Mouse (Mus musculus) lung, adult 2 months (tissue): ENCODE data around the gene Mog. TPM values are rescaled to one million over a fixed set of nuclear protein-coding genes. Genes with fewer than 3 reads are reported as not detected.

Experiments
- DNase-seq: peaks from one replicate; pipeline ENCODE4 v3.0.0; 2022
- H3K4me1 ChIP-seq: fragments of 200-500 bp; 2 replicates; pipeline ENCODE4 v1.6.1; 2011; ENCODE audit warnings: low read length; ENCODE audit not compliant: control insufficient read depth, insufficient read depth
- H3K4me3 ChIP-seq: fragments of 200-500 bp; replicated peaks from 2 replicates; pipeline ENCODE3; 2011; ENCODE audit warnings: low read depth, mild to moderate bottlenecking, control low read depth, low read length; ENCODE audit errors: extremely low read depth
- CTCF ChIP-seq: fragments of 200-500 bp; IDR thresholded peaks from 2 replicates; pipeline ENCODE4 v1.5.1; 2011; ENCODE audit warnings: mild to moderate bottlenecking, low read length, control low read depth; ENCODE audit not compliant: insufficient read depth
- POLR2A ChIP-seq: fragments of 200-500 bp; IDR thresholded peaks from 2 replicates; pipeline ENCODE4 v1.6.1; 2011; ENCODE audit warnings: low read depth, mild to moderate bottlenecking, control low read depth, low read length, borderline replicate concordance; ENCODE audit errors: extremely low read depth
- WGBS: fragments of 180-500 bp; shearing (Covaris S2); methylation state at CpG from one replicate; pipeline ENCODE4 v1.1.7; 2018; 5-methylcytosine and 5-hydroxymethylcytosine counted together
- polyA plus RNA-seq: library from polyadenylated mRNA; depleted of rRNA; stranded (reverse); fragments of >200 nt; gene quantifications from 2 replicates; pipeline ENCODE4 v1.2.3, GENCODE M21; 2012; rRNA removed

The Mog gene
- not detected in 2 replicates for polyA plus RNA-seq

- WGBS = 59% methylated on average over 9 of the region's 9 CpGs
- Histone ChIP-seq H3K4me3 (no peak within 1 kb of the TSS), H3K4me1 (no peaks in the 10 kb centered on the region)
- DNase-seq = no peak
- TF ChIP-seq POLR2A = no peak
- TF ChIP-seq CTCF = no peak
Measured at GRCm38 (mm10) chr17:37022628-37023576, at the start of gene Mog. Gene Mog, minus strand, starts transcription at chr17:37023398.

DNA sequence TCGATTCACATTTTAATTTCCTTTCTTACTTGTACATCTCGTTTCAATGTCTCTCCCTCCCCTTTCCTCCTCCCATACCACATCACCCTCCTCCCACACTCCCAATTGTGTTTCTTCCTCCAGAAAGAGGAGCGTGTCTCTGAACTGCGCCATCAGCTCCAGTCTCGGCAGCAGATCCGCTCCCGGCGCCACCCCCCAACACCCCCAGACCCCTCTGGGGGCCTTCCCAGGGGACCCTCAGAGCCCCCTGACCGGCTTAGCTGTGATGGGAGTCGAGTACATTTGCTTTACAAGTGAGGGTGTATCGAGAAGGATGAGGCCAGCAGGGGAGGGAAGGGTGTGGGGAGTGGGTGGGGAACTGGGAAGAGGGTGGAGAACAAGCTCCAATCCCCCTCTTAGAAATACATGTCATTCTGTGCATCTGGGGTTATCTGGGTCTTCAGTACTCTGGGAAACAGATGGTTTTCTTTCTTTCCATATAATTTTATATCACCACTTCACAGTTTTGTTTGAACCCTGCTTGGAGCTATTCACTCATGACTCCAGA is 49.6 kb upstream of the Mog start:
- no peak for TF ChIP-seq CTCF
- no peak for TF ChIP-seq POLR2A
- Histone ChIP-seq H3K4me3 (no peak overlapping the region), H3K4me1 (no peaks in the 10 kb centered on the region)
- WGBS = 71% methylated on average over 11 of the region's 11 CpGs
- DNase-seq = no peak

DNA sequence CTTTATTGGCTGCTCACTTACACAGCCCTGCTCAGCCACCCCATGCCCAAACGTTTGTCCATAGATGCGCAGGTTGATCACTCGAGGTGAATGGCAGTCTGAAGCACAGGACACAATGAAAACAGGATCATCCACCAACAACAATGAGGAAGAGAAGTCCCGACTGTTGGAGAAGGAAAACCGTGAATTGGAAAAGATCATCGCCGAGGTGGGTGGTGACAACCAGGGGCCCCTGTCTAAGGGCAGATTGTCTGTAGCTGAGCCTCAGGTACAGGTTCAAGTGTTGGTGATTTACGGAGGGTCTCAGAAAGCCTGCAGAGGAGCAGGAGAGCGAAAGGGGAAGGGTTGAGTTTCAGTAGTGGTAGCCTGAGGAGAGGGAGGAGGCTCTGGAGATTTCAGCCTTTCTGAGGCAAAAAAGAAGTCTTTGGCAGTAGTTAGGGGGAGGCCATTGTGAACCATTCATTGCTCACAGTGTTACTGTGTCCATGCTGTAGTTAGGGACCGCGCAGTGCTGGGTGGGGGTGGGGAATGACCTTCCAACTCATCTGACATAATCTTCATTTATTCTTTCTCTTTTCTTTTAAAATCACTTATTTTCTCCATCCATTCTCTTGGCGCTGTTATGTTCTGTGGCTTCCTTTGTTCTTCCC is 49.0 kb upstream of the Mog start:
- H3K4me1 ChIP-seq = no peaks in the 10 kb centered on the region
- DNase-seq = no peak

DNA sequence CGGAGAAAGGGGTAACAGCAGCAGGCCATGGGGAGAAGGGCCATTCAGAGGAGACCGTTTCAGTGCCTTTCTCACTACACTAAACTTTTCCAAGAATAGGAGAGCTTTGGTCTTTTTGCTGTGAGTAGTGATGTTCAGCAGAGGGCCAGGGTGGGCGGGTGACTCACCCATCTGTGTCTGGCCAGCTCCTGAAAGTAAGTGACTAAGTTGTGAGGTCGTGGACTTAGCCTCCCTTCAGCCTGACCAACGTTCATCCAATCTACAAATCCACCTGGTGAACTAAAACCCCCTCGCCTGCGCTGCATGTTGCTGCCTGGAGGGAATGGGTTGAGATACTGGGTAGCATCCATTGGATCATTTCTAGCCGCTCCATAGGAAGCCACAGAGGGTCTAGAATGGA is 46.9 kb upstream of the Mog start:
- WGBS = 80% methylated on average over 8 of the region's 8 CpGs

More for the DNA sequence above, 49.0 kb upstream of the Mog start:
- no peak for TF ChIP-seq POLR2A
- no peak for TF ChIP-seq CTCF
- WGBS = 87% methylated on average over 12 of the region's 12 CpGs
- no peak overlapping the region for H3K4me3 ChIP-seq

GRCm38 (mm10) chr17:37067861-37068260 is 44.7 kb upstream of the Mog start:
- DNase-seq = no peak
- no peaks in the 10 kb centered on the region for H3K4me1 ChIP-seq
- 86% methylated on average over 1 of the region's 1 CpGs for WGBS
- TF ChIP-seq CTCF (no peak), POLR2A (no peak)
- no peak overlapping the region for H3K4me3 ChIP-seq

More for the DNA sequence above, 46.9 kb upstream of the Mog start:
- H3K4me3 ChIP-seq = no peak overlapping the region
- no peaks in the 10 kb centered on the region for H3K4me1 ChIP-seq
- DNase-seq = no peak
- no peak for TF ChIP-seq POLR2A
- no peak for TF ChIP-seq CTCF

GRCm38 (mm10) chr17:37065993-37066392 is 42.8 kb upstream of the Mog start:
- TF ChIP-seq CTCF (no peak), POLR2A (no peak)
- Histone ChIP-seq H3K4me3 (no peak overlapping the region), H3K4me1 (no peaks in the 10 kb centered on the region)
- WGBS = 93% methylated on average over 2 of the region's 2 CpGs
- no peak for DNase-seq

GRCm38 (mm10) chr17:37063686-37064495 is 40.7 kb upstream of the Mog start:
- no peak overlapping the region for H3K4me3 ChIP-seq
- no peaks in the 10 kb centered on the region for H3K4me1 ChIP-seq
- DNase-seq = no peak
- WGBS = 74% methylated on average over 11 of the region's 11 CpGs
- no peak for TF ChIP-seq CTCF
- TF ChIP-seq POLR2A = no peak

DNA sequence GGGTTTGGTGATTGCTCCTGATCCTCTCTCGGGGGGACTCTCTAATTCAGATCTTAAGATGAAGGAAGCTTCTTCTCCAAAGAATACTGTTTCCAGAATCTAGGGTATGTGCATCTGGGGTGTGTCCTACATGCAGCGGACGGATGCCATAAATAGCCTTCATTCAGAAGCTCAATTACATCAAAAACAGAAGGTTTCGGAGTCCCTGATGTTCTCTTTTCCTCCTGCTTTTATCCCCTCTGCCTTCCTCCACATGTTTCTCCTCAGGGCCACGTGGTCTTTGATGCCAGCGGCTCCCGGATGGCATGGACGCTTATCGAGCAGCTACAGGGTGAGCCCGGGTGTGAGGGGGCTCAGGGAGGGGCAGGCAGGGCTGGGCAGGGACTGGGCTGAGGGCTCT is 39.9 kb upstream of the Mog start:
- Histone ChIP-seq H3K4me3 (no peak overlapping the region), H3K4me1 (no peaks in the 10 kb centered on the region)
- DNase-seq = no peak
- TF ChIP-seq POLR2A (no peak), CTCF (no peak)
- WGBS = 80% methylated on average over 10 of the region's 10 CpGs

- H3K4me3 ChIP-seq = no peak overlapping the region
- DNase-seq = no peak
- H3K4me1 ChIP-seq = no peaks in the 10 kb centered on the region
- WGBS = 83% methylated on average over 10 of the region's 10 CpGs
- no peak for TF ChIP-seq CTCF
- TF ChIP-seq POLR2A = no peak
Measured at GRCm38 (mm10) chr17:37062101-37062641, 39.0 kb upstream of the Mog start.
